Comparison of ENCODE assay signal across 16 mouse cellular contexts in the genomic region with DNA sequence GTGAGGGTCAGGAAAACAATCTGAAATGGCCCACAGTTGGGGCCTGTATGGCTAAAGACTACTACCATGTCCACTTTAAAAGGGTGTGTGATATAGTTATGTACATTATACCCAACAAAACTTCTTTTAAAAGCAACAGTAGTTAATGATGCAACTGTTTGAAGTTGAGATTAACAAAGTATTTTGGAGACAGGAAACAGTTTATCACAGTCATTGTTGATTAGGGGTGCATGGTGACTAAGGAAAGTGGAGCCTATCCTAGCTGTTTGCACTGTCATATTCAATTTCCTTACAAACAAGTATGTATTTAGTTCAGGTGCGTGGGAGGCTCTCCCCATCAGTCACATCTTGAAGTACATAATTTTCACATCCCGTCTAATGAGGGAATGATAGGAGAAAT.
"Had no signal": no experiment of that assay in that cellular context is flagged by ENCODE, and none has a peak within 500 bp of the region (broad histone marks: within the 10 kb centered on the region; RNA-seq: fewer than 3 reads in every experiment).

No protein-coding gene starts in this region.

- H3K9me3 ChIP-seq: neural tube, embryonic 13.5 days; neural tube, embryonic 15.5 days; stomach, embryonic 15.5 days had no signal

- H3K36me3 ChIP-seq: neural tube, embryonic 13.5 days; neural tube, embryonic 15.5 days; stomach, embryonic 15.5 days had no signal

- H3K4me1 ChIP-seq: stomach, embryonic 15.5 days had no signal

- DNase-seq: retina, postnatal 1 day; right cerebral cortex, adult 18-20 months; right cerebral cortex, postnatal 14 days; right cerebral cortex, postnatal 25 days; right cerebral cortex, postnatal 4 days; spleen, adult 18-20 months; thymus, adult 18-20 months; thymus, adult 2 months; thymus, postnatal 14 days; thymus, postnatal 25 days; thymus, postnatal 36 days; thymus, postnatal 4 days had no signal

- H3K9ac ChIP-seq: neural tube, embryonic 13.5 days; neural tube, embryonic 15.5 days; stomach, embryonic 15.5 days had no signal

- H3K27ac ChIP-seq: neural tube, embryonic 13.5 days; neural tube, embryonic 15.5 days; stomach, embryonic 15.5 days; stomach, postnatal 0 days had no signal

- H3K4me3 ChIP-seq: neural tube, embryonic 13.5 days; neural tube, embryonic 15.5 days; stomach, embryonic 15.5 days had no signal

- H3K4me2 ChIP-seq: neural tube, embryonic 13.5 days; neural tube, embryonic 15.5 days; stomach, embryonic 15.5 days had no signal

- H3K27me3 ChIP-seq: neural tube, embryonic 13.5 days; neural tube, embryonic 15.5 days; stomach, embryonic 15.5 days had no signal
